Mouse (Mus musculus) urinary bladder, postnatal 4 days (tissue): ENCODE results near the gene Ucn.
A peak's percentile ranks its signal among the peaks of the same experiment; 100 is the strongest.

Experiments used
- DNase-seq, 2 experiments: peaks; one replicate each; pipeline ENCODE4 v3.0.0; 2021 to 2022; ENCODE audit warnings: low spot score in 2 of 2

Gene Ucn

DNA sequence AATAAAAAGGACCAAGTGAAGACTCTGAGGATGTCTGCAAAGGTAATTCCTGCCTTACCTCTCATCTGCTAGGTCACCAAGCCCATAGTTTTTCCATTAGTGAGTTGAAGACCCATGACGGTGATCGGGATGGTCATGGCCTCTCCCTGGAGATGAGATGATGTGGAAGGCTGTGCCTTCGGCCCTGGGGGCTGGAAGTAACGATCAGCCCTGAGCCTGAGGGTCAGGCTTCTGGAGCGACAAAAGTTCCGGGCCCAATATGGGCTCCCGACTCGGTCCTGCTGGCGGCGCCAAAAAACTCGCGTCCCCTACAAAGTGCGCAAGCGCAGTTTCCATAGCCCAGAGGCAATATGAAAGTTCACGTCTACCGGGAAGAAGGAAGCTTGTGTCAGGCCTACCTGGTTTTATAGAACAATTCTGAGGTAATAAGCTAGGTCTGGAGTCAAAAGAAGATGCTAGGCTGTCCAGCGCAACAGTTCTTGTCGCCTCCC is 30.6 kb downstream of the Ucn start, which contains the start of gene Slc30a3:
Gene Slc30a3 (minus strand): TSS at position 238 of the 491 bp plus-strand sequence.
- DNase-seq, result no peak

GRCm38 (mm10) chr5:31105814-31106335 is 32.8 kb downstream of the Ucn start, which contains the start of gene Dnajc5g:
TSS of gene Dnajc5g (plus strand) at chr5:31106285.
- DNase-seq, result no peak

DNA sequence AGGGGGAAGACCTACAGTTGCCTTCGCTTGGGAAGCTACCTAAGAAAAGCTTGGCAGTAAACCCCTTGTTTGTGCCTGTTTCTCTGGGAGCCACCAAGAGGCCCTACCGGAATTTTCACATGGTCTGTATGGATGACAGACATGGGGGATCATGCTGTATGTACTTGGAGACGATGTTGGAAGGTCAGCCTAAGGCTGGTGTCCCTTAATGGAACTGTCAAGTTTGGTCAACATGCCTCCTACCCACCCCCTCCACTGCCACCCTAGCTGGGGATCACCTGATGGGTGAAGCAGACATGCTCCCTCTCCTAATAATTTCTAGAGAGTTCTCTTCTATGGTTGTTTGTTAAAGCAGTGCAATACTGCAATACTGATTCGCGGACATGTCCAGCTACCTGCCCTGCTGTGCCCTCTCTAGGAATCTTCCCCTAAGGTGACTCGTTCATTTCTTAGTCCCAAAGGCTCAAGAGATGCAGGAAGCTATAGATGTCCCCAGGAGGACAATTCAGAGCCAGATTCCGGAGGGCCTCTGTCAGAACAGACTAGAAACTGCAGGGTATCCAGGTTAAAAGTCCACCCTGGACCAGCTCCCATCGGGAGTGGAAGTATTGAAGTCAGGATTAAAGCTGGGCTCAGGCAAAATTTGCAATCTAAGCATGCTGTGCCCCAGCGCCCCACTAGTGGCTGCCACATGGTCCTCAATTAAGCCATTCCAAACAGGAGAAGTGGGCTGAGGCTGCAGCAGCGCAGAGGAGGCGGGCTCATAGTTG is 42.7 kb downstream of the Ucn start:
- no peak for DNase-seq

- DNase-seq, result peak in 1 of 2 experiments; percentile 60
These were observed 43.6 kb downstream of the Ucn start for GRCm38 (mm10) chr5:31094799-31095691.

GRCm38 (mm10) chr5:31094100-31094798 is 44.4 kb downstream of the Ucn start:
- no peak for DNase-seq

GRCm38 (mm10) chr5:31093151-31094041 is 45.2 kb downstream of the Ucn start:
- no peak for DNase-seq

DNA sequence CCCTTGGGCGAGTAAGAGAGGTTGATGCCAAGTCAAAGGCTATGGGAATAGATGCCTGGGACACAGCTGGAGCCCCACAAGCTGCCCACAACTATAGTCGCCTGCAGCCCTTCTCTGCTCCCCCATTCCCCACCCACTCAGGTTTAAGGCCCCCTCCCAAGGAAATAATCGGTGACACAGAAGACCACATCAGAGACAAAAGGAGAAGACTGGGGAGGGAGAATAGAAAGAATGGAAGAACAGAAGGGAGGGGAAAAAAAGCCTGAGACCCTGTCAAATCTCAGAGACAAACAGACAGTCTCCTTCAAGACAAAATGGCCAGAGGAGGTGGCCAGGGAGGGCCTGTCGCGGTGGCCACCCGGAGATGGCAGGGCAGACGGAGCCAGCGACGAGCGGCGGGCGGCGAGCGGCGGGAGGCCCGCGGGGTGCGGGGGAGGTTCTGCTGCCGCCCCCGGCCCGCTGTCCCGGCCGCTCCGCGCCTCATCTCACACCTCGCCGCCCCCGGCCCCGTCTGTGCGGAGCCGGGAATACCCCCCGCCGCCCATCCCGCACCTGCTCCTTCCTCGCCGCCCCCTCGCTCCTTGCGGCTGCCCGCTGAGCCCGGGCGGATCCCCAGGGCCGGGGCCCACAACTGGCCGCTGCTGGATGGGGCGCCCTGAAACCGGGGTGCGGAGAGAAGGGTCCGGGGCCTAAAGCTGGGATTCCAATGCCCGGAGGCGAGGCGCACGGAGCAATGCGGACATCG is 46.2 kb downstream of the Ucn start:
- DNase-seq, result no peak
